Mouse (Mus musculus): Measurements from ENCODE around the gene Rbm4. TPM values are rescaled to one million over a fixed set of nuclear protein-coding genes. Genes with fewer than 3 reads are reported as not detected.

The Rbm4 gene
- polyA plus RNA-seq, 1 experiment from 2014 or later: 94.7 TPM

DNA sequence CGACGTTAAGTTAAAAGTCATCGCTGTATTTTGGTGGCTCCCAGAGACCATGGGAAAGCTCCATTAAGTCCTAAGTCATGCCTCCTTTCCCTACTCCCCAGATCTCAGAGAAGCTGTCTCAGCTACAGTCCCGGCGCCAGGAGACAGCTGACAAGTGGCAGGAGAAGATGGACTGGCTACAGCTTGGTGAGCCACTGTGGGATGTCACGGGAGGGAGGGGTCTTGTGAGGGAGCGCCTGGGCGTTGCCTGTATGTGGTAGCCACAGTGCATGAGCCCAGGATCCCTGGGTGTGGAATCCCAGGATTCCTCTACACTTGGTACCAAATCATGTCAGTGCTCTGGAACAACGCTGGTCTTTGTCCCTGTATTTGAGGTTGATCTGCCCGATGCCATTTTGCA is 45.2 kb downstream of the Rbm4 start:
- Histone ChIP-seq H3K9me3 (no peaks in the 10 kb centered on the region), H3K4me1 (no peaks in the 10 kb centered on the region), H3K4me3 (no peak overlapping the region), H3K27ac (replicated peaks) (no peak overlapping the region), H3K36me3 (peaks cover 91% of the 10 kb centered on the region), H3K27me3 (no peaks in the 10 kb centered on the region), H3K9ac (replicated peaks) (no peak overlapping the region), H3K4me2 (replicated peaks) (no peak overlapping the region)
- no peak for ATAC-seq (ENCODE audit: low FRiP score, low read depth)
- 90% methylated on average over 10 of the region's 10 CpGs for WGBS

DNA sequence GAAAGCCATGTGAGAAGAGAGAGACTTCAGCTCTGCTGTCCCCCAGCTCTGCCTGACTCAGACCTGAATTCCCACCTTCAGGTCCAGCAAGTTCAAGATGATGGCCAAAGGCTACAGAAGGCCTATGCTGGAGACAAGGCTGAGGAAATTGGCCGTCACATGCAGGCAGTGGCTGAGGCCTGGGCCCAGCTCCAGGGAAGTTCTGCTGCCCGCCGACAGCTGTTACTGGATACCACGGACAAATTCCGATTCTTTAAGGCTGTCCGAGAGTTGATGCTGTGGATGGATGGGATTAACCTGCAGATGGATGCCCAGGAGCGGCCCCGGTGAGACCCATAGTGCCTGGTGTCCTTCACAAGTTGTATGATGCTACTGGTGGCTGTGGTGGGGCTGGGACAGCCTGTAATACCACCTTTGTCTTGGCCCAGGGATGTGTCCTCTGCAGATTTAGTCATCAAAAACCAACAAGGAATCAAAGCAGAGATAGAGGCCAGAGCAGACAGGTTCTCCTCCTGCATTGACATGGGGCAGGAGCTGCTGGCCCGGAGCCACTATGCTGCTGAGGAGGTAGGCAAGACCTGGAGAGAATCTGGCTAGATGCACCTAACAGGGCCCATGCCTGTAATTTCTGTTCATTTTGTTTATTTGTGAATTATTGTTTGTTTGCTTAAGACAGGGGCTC is 45.9 kb downstream of the Rbm4 start:
- WGBS: 92% methylated on average over 9 of the region's 9 CpGs
- no peaks in the 10 kb centered on the region for H3K27me3 ChIP-seq
- no peaks in the 10 kb centered on the region for H3K9me3 ChIP-seq
- H3K9ac ChIP-seq (replicated peaks): no peak overlapping the region
- no peak overlapping the region for H3K27ac ChIP-seq (replicated peaks)
- H3K36me3 ChIP-seq: peaks cover 87% of the 10 kb centered on the region
- no peak for ATAC-seq (ENCODE audit: low FRiP score, low read depth)
- no peaks in the 10 kb centered on the region for H3K4me1 ChIP-seq
- no peak overlapping the region for H3K4me3 ChIP-seq
- no peak overlapping the region for H3K4me2 ChIP-seq (replicated peaks)

DNA sequence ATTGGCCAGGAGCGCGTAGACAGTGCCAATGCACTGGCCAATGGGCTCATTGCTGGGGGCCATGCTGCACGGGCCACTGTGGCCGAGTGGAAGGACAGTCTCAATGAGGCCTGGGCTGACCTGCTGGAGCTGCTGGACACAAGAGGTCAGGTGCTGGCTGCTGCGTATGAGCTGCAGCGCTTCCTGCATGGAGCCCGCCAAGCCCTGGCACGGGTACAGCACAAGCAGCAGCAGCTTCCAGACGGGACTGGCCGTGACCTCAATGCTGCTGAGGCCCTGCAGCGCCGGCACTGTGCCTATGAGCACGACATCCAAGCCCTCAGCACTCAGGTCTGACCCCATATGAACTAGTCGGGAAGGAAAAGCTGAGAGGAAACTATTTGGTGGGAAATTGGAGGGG is 47.1 kb downstream of the Rbm4 start:
- ATAC-seq (ENCODE audit: low FRiP score, low read depth): no peak
- peaks cover 89% of the 10 kb centered on the region for H3K36me3 ChIP-seq
- no peak overlapping the region for H3K9ac ChIP-seq (replicated peaks)
- no peaks in the 10 kb centered on the region for H3K9me3 ChIP-seq
- no peaks in the 10 kb centered on the region for H3K27me3 ChIP-seq
- no peak overlapping the region for H3K4me2 ChIP-seq (replicated peaks)
- 86% methylated on average over 14 of the region's 14 CpGs for WGBS
- no peak overlapping the region for H3K27ac ChIP-seq (replicated peaks)
- H3K4me3 ChIP-seq: no peak overlapping the region
- no peaks in the 10 kb centered on the region for H3K4me1 ChIP-seq

DNA sequence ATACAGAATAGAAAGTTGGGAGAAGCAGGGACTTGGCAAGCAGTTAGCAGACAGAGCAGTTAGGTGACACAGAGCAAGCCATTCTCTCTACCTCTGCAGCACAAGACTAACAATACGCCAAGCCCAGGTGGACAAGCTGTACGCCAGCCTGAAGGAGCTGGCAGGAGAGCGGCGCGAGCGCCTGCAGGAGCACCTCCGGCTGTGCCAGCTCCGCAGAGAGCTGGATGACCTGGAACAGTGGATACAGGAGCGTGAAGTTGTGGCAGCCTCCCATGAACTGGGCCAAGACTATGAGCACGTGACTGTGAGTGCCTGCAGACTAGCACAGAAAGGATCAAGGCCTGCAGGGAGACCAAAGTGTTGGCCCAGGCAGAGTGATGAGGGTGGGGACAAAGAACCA is 48.0 kb downstream of the Rbm4 start:
- no peak overlapping the region for H3K27ac ChIP-seq (replicated peaks)
- H3K9ac ChIP-seq (replicated peaks): no peak overlapping the region
- H3K4me2 ChIP-seq (replicated peaks): no peak overlapping the region
- ATAC-seq (ENCODE audit: low FRiP score, low read depth): no peak
- H3K4me3 ChIP-seq: no peak overlapping the region
- no peaks in the 10 kb centered on the region for H3K4me1 ChIP-seq
- no peaks in the 10 kb centered on the region for H3K9me3 ChIP-seq
- 91% methylated on average over 10 of the region's 10 CpGs for WGBS
- peaks cover 86% of the 10 kb centered on the region for H3K36me3 ChIP-seq
- no peaks in the 10 kb centered on the region for H3K27me3 ChIP-seq

DNA sequence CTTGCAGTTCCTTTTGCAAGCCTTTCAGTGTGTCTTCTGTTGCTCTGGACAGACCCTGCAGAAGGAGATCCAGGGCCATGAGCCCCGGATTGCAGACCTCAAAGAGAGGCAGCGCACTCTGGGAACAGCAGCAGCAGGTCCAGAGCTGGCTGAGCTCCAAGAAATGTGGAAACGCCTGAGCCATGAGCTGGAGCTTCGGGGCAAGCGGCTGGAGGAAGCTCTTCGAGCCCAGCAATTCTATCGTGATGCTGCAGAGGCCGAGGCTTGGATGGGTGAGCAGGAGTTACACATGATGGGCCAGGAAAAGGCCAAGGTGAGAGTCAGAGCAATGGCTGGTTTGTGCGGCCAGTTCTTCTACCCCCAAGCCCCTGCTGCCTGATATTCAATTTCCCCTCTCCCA is 48.6 kb downstream of the Rbm4 start:
- H3K27me3 ChIP-seq: no peaks in the 10 kb centered on the region
- ATAC-seq (ENCODE audit: low FRiP score, low read depth): no peak
- no peaks in the 10 kb centered on the region for H3K4me1 ChIP-seq
- WGBS: 88% methylated on average over 9 of the region's 9 CpGs
- no peak overlapping the region for H3K4me2 ChIP-seq (replicated peaks)
- H3K9ac ChIP-seq (replicated peaks): no peak overlapping the region
- no peak overlapping the region for H3K4me3 ChIP-seq
- no peaks in the 10 kb centered on the region for H3K9me3 ChIP-seq
- no peak overlapping the region for H3K27ac ChIP-seq (replicated peaks)
- peaks cover 86% of the 10 kb centered on the region for H3K36me3 ChIP-seq

DNA sequence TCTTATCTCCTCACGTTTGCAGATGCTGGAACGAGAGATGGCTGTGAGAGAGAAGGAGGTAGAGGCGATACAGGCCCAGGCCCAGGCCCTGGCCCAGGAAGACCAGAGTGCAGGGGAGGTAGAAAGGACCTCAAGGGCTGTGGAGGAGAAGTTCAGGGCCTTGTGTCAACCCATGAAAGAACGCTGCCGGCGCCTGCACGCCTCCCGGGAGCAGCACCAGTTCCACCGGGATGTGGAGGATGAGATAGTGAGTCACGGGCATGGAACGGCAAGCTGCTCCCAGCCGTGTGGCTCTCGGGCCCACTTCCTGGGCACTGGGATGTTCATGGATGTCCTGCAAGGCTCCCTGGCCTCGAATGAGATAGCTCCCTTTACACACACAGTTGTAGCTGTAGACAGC is 49.7 kb downstream of the Rbm4 start:
- Histone ChIP-seq H3K36me3 (peaks cover 86% of the 10 kb centered on the region), H3K4me1 (no peaks in the 10 kb centered on the region), H3K27me3 (no peaks in the 10 kb centered on the region), H3K4me3 (no peak overlapping the region), H3K9me3 (no peaks in the 10 kb centered on the region), H3K4me2 (replicated peaks) (no peak overlapping the region), H3K27ac (replicated peaks) (no peak overlapping the region), H3K9ac (replicated peaks) (no peak overlapping the region)
- 83% methylated on average over 14 of the region's 14 CpGs for WGBS
- ATAC-seq (ENCODE audit: low FRiP score, low read depth): no peak

DNA sequence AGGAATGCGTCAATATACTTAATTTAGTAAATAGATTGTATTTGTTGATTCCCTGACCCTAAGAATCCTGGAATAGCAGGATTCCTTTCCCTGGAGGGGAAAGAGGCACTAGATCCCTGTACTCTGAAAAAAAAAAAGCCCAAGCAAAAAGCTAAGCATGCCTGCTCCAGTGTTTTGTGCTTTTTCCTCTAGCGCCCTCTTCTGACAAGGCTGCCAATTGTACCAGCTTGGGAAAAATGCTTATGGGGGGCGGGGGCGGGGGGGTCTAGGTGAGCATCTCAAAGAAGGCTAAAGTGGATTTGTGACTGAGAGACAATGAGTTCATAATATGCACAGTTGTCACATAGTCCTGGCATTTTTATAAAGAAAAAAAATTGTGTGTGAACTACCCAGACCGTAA is 50.2 kb downstream of the Rbm4 start:
- no peak overlapping the region for H3K4me2 ChIP-seq (replicated peaks)
- H3K36me3 ChIP-seq: peaks cover 84% of the 10 kb centered on the region
- no peaks in the 10 kb centered on the region for H3K4me1 ChIP-seq
- H3K27ac ChIP-seq (replicated peaks): no peak overlapping the region
- no peaks in the 10 kb centered on the region for H3K9me3 ChIP-seq
- H3K9ac ChIP-seq (replicated peaks): no peak overlapping the region
- ATAC-seq (ENCODE audit: low FRiP score, low read depth): no peak
- 35% methylated on average over 5 of the region's 5 CpGs for WGBS
- no peaks in the 10 kb centered on the region for H3K27me3 ChIP-seq
- H3K4me3 ChIP-seq: no peak overlapping the region

DNA sequence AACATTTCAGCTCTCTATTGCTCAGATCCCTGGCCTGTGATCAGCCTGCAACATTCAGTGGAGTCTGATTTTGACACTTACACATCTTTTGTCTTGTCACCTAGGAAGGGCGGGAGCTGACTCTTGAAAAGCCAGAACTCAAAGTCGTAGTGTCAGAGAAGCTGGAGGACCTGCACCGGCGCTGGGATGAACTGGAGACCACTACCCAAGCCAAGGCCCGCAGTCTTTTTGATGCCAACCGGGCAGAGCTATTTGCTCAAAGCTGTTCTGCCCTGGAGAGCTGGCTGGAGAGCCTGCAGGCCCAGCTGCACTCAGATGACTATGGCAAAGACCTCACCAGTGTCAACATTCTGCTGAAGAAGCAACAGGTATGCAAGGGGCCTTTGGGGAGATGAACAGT is 51.5 kb downstream of the Rbm4 start:
- H3K4me3 ChIP-seq: no peak overlapping the region
- H3K36me3 ChIP-seq: peaks cover 83% of the 10 kb centered on the region
- no peaks in the 10 kb centered on the region for H3K4me1 ChIP-seq
- 92% methylated on average over 6 of the region's 6 CpGs for WGBS
- no peaks in the 10 kb centered on the region for H3K9me3 ChIP-seq
- ATAC-seq (ENCODE audit: low FRiP score, low read depth): no peak
- no peaks in the 10 kb centered on the region for H3K27me3 ChIP-seq
- H3K4me2 ChIP-seq (replicated peaks): no peak overlapping the region
- no peak overlapping the region for H3K27ac ChIP-seq (replicated peaks)
- H3K9ac ChIP-seq (replicated peaks): no peak overlapping the region

DNA sequence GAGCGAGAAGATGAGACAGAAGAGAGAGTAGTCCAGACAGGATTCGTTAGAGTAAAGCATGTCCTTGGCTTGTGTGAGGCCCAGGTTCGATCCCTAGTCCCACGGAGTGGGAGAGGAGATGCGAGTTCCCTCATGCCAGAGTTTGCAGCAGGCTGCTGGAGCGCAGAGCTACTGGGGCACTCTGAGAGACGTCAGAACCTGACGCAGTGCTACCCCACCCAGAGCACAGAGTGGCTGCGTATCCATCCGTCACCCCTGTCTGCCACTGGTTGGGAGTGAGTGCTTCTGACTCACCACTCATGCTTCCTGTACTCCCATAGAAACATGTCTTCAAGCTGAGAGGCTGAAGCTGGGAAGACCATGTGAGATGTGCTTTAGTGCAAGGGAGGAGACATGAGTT is 52.2 kb downstream of the Rbm4 start:
- Histone ChIP-seq H3K36me3 (peaks cover 78% of the 10 kb centered on the region), H3K27me3 (no peaks in the 10 kb centered on the region), H3K4me1 (no peaks in the 10 kb centered on the region), H3K9me3 (no peaks in the 10 kb centered on the region), H3K27ac (replicated peaks) (no peak overlapping the region), H3K9ac (replicated peaks) (no peak overlapping the region), H3K4me3 (no peak overlapping the region), H3K4me2 (replicated peaks) (no peak overlapping the region)
- ATAC-seq (ENCODE audit: low FRiP score, low read depth): no peak
- WGBS: 83% methylated on average over 10 of the region's 10 CpGs

DNA sequence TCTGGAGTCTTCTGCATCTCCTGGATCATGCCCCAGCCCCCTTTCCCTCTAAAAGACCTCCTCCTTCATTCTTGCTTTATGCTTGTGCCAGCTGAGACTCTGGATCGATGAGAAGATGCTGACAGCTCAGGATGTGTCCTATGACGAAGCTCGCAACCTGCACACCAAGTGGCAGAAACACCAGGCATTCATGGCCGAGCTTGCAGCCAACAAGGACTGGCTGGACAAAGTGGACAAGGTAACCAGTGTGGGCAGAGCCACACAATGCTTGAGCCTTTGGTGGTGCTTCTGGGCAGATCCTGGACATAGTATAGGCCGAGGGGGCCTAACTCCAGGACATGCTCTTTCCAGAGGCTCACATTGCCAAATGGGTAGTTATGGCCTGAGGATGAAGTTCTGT is 53.9 kb downstream of the Rbm4 start:
- Histone ChIP-seq H3K27me3 (no peaks in the 10 kb centered on the region), H3K4me3 (no peak overlapping the region), H3K4me2 (replicated peaks) (no peak overlapping the region), H3K27ac (replicated peaks) (no peak overlapping the region), H3K36me3 (peaks cover 70% of the 10 kb centered on the region), H3K4me1 (no peaks in the 10 kb centered on the region), H3K9me3 (no peaks in the 10 kb centered on the region), H3K9ac (replicated peaks) (no peak overlapping the region)
- ATAC-seq (ENCODE audit: low FRiP score, low read depth): no peak
- WGBS: 91% methylated on average over 5 of the region's 5 CpGs

DNA sequence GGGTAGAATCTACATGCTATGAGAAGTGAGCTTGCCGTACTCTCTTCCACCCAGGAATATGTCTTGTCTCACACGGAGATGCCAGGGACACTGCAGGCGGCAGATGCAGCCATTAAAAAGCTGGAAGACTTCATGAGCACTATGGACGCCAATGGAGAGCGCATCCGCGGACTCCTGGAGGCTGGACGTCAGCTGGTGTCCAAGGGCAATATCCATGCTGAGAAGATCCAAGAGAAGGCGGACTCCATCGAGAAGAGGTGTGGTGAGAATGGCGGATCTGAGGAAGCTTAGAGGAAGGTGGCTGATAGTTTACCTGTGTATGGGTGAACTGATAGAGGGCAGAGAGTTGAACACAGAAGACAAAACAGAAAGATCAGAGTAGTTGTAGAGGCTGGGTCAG is 54.6 kb downstream of the Rbm4 start:
- peaks cover 70% of the 10 kb centered on the region for H3K36me3 ChIP-seq
- no peak overlapping the region for H3K4me2 ChIP-seq (replicated peaks)
- no peak overlapping the region for H3K4me3 ChIP-seq
- H3K9ac ChIP-seq (replicated peaks): no peak overlapping the region
- H3K9me3 ChIP-seq: no peaks in the 10 kb centered on the region
- ATAC-seq (ENCODE audit: low FRiP score, low read depth): no peak
- no peak overlapping the region for H3K27ac ChIP-seq (replicated peaks)
- WGBS: 95% methylated on average over 11 of the region's 11 CpGs
- H3K27me3 ChIP-seq: no peaks in the 10 kb centered on the region
- no peaks in the 10 kb centered on the region for H3K4me1 ChIP-seq

DNA sequence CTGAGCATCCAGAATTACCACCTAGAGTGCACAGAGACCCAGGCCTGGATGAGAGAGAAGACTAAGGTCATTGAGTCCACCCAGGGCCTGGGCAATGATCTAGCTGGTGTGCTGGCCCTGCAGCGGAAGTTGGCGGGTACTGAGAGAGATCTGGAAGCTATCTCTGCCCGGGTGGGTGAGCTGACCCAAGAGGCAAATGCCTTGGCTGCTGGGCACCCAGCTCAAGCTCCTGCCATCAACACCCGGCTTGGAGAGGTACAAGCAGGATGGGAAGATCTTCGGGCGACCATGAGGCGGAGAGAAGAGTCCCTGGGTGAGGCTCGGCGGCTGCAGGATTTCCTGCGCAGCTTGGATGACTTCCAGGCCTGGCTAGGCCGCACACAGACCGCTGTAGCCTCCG is 55.8 kb downstream of the Rbm4 start:
- no peak overlapping the region for H3K27ac ChIP-seq (replicated peaks)
- no peak overlapping the region for H3K4me2 ChIP-seq (replicated peaks)
- no peaks in the 10 kb centered on the region for H3K4me1 ChIP-seq
- H3K27me3 ChIP-seq: no peaks in the 10 kb centered on the region
- no peak overlapping the region for H3K9ac ChIP-seq (replicated peaks)
- ATAC-seq (ENCODE audit: low FRiP score, low read depth): no peak
- no peaks in the 10 kb centered on the region for H3K9me3 ChIP-seq
- 85% methylated on average over 13 of the region's 13 CpGs for WGBS
- peaks cover 79% of the 10 kb centered on the region for H3K36me3 ChIP-seq
- H3K4me3 ChIP-seq: no peak overlapping the region
